Mouse (Mus musculus): Measurements from ENCODE around the gene Fam184a.

DNA sequence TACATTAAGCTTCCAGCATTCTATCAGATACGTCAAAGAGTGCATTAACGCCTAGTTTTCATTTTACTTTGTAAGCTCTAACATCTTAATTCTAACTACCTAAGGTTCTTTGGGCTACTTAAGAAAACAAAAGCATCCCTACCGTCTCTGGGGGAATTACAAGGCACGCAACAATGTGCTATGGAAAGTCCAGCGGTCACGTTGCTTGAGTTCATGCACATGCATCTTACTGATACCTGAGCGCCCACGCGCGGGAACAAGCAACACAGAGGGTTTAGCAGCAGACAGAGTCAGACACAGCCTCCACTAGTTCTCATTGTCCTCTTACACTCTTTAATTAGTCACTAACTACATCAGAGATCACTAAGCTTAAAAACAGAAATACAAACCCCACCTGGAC is 116.8 kb downstream of the Fam184a start:
- TF ChIP-seq CTCF (IDR thresholded peaks at IDR 0.05; ENCODE audit: low read depth) (no peak), EP300 (IDR thresholded peaks at IDR 0.05; ENCODE audit: low read depth) (no peak)
